Mouse (Mus musculus): ENCODE measurements around the gene Ppm1h.

GRCm38 (mm10) chr10:122966421-122966820 is 287.9 kb downstream of the Ppm1h start:
- TF ChIP-seq POLR2A (IDR thresholded peaks at IDR 0.05; ENCODE audit: insufficient read length, low read depth) (no peak), SRF (IDR thresholded peaks at IDR 0.05; ENCODE audit: control insufficient read depth, insufficient read length, low read depth) (no peak), MAX (IDR thresholded peaks at IDR 0.05; ENCODE audit: low read depth) (no peak), USF1 (IDR thresholded peaks at IDR 0.05; ENCODE audit: low read depth) (no peak), POLR2AphosphoS2 (IDR thresholded peaks at IDR 0.05; ENCODE audit: insufficient read length, low read depth) (no peak), REST (IDR thresholded peaks at IDR 0.05; ENCODE audit: insufficient read depth, insufficient read length) (no peak), E2F4 (IDR thresholded peaks at IDR 0.05; ENCODE audit: insufficient read depth) (no peak), TCF12 (IDR thresholded peaks at IDR 0.05; ENCODE audit: insufficient read depth, poor library complexity, severe bottlenecking) (no peak), CEBPB (IDR thresholded peaks at IDR 0.05; ENCODE audit: insufficient read depth, poor library complexity, severe bottlenecking) (no peak)

All from myocyte (in vitro differentiated cells).